Mouse (Mus musculus) left cerebral cortex, adult 2 months (tissue): ENCODE results near the gene Rtn3. TPM values are rescaled to one million over a fixed set of nuclear protein-coding genes. Genes with fewer than 3 reads are reported as not detected.
A peak's percentile ranks its signal among the peaks of the same experiment; 100 is the strongest.

Source experiments
- DNase-seq, 2 experiments: peaks; one replicate each; pipeline ENCODE4 v3.0.0; 2021 to 2022; ENCODE audit warnings: low spot score in 2 of 2, mixed read lengths in 1 of 2; ENCODE audit errors: extremely low spot score in 1 of 2
- H3K27ac ChIP-seq: fragments of 200-600 bp; 2 replicates; pipeline ENCODE4 v1.8.1; 2022
- H3K4me3 ChIP-seq: fragments of 200-600 bp; 2 replicates; pipeline ENCODE4 v1.8.1; 2022
- CTCF ChIP-seq: fragments of 200-600 bp; IDR thresholded peaks from 2 replicates; pipeline ENCODE4 v1.8.1; 2022; ENCODE audit warnings: antibody characterized with exemption, mild to moderate bottlenecking, moderate library complexity
- intact Hi-C: fragments of 180-260 bp; cut with DNase I; formaldehyde crosslinking; loops from one replicate; pipeline ENCODE4 v1.15.1; 2025
- total RNA-seq, 2 experiments: library from RNA; stranded (reverse); gene quantifications; 2 replicates each; pipeline ENCODE4 v1.2.3; 2021

Rtn3 gene
- total RNA-seq, 2 experiments from 2014 or later, result 792 to 823 TPM

DNA sequence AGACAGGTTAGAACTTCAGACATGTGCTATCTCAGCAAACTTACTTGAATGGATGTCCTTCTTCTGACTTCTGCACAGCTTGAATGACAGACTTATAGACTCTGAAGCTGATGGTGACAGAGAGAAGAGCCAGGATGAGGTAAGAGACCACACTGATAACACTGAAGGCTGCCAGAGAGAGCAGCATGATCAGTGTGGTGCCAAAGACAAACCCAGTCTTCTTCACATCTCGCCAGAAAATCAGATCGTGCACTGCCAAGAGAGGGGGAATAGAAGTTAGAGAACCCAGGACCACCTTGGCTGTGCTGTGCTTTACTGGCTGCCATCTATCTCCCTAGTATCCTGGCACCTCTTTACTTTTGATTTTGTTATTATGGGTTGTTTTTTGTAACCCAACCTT, 48.2 kb downstream of the Rtn3 start:
- intact Hi-C loops, result no loop called here
- H3K27ac ChIP-seq, result no peak overlapping the region

DNA sequence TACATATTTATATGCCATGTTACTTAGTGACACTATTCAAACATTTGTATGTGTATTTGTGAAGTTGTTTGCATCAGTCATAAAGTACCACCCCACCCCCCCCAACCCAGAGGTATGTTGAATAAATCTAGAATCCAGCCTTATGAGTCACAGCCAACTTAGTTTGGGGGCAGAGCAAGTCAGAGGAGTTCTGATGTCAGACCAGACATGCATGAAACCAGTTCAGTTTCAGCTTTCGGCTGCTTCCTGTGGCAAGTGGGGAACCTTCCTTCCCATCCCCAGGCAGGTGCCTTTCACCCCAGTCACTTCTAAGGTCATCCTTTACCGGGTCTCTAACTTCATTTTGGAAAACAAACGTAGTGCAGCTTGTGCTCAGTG, 57.7 kb downstream of the Rtn3 start:
- no peak for DNase-seq
- no peak for TF ChIP-seq CTCF
- Histone ChIP-seq H3K4me3 (no peak overlapping the region), H3K27ac (no peak overlapping the region)
- intact Hi-C loops, result no loop called here

More for the DNA sequence above, 48.2 kb downstream of the Rtn3 start:
- no peak for DNase-seq
- TF ChIP-seq CTCF, result no peak
- H3K4me3 ChIP-seq, result no peak overlapping the region

DNA sequence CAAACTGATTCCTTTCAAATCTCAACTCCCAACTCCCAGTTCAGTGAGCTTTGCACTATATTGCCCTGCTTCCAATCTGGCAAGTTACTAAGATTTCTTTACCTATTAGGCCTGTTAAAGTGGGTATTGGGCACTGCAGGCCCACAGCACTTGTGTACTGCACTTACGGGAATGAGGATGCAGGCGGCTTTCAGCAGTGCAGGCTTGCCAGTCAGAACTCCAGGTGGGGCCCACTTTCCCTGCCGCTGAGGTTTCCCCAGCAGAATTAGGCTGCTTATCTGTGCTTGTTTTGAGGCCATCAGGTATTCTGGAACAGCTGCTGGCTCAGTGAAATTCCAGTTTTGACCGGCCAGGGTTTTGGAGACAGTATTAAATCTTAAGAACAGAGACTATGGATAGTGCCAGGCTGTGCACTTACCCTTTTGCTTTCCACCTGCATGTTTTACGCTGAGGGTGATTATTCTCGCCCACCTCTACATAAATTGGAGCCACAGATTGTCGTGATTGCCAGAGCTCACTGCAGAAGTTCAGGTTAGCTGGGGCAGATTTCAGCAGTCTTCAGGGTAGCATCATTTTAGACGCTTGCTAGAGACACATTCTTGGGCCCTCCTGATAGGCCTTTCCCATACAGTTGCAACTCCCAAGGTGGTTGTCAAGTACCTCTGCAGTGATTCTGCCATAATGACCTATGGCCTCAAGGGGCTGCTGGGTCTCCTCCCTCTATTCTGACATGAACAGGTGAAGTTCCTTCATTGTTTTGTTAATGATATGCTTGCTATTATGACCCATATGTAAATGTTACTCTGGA, 58.3 kb downstream of the Rtn3 start:
- no peak for TF ChIP-seq CTCF
- Histone ChIP-seq H3K27ac (0 out of 2 replicates have a peak overlapping the region, but pooled peaks have one; percentile 19), H3K4me3 (no peak overlapping the region)
- intact Hi-C loops, result no loop called here
- no peak for DNase-seq

DNA sequence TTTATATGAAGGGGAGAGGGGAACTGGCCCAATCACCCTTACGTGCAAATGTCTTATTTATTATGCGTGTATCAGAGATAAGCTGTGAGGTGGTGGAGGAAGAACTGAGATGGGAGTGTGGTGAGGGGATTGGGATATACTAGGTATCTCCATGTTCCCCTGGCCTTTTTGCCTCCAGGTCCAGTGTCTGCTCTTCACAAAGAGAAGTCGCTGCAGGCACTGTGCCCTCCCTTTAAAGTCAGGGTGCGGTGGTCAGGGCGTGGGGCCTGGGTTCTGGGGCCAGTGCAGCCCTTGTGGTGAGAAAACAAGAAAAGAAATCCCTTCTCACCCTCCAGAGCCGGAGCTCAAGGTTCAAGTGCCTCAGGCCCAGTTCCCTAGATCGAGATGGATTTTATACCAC, 59.0 kb downstream of the Rtn3 start:
- no peak overlapping the region for H3K4me3 ChIP-seq
- intact Hi-C loops, result no loop called here
- no peak overlapping the region; the same call in 1 of the 2 replicates for H3K27ac ChIP-seq

DNA sequence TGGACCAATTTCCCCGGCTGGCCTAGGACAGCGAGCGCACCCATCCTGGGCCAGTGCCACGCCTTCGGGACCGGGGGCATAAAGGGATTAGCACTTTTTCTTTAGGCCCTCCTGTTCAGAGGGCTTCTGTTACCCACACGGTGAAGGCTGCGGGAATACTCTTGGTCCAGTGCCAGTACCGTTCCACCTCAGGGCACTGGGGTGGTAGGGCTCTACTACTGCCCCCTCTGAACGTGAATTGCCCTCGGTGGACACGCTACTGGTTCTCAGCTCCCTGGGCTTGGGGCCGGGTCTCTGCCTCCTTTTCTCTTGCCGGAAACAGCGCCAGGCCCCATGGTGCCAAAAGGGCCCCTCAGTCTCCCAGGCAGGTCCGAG, 59.4 kb downstream of the Rtn3 start:
- Histone ChIP-seq H3K4me3 (peak overlapping the region; percentile 30), H3K27ac (no peak overlapping the region; the same call in 1 of the 2 replicates)
- intact Hi-C loops, result no loop called here
- DNase-seq, result no peak
- TF ChIP-seq CTCF, result no peak

More for the DNA sequence above, 59.0 kb downstream of the Rtn3 start:
- TF ChIP-seq CTCF, result no peak
- no peak for DNase-seq

DNA sequence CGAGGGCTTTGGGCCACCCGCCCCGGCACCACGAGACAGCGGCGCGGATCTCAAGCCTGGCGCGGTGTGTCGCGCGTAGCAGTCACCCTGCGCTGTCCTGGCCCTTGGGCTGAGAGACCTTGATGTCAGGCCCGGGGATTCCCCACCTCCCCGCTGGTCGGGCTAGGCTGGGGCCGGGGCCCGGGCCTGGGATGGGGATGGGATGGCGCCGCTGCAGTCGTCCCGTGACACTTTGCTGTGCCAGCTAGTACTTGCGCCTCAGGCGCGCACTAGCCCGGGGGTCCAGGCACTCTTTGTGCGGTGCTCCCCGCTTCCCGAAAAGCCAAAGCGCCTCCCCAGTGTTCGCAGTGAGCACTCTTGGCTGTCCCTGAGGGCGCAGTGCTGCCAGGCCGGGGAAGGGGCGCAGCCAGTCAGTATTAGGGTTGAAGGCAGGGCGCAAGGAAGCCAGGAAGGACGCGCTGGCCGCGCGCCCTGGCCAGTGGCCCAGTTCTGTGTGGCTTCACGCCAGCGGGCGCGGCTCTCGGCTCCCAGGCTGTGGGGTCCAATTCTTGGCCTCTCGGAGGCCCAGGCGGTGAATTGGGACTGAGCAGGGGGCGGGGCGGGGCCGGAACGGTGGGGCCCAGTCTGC, 59.9 kb downstream of the Rtn3 start:
- intact Hi-C loops, result no loop called here

DNA sequence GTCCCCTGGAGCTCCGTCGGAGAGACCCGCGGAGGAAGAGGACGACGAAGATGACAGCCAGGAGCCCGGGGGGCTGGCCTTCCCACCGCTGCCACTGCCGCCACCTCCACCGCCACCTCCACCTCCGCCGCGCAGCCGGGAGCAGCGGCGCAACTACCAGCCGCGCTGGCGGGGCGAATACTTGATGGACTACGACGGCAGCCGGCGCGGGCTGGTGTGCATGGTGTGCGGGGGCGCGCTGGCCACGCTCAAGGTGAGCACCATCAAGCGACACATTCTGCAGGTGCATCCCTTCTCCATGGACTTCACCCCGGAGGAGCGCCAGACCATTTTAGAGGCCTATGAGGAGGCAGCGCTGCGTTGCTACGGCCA, 60.4 kb downstream of the Rtn3 start:
- no peak for TF ChIP-seq CTCF
- peak in 1 of 2 experiments; percentile 50 for DNase-seq
- Histone ChIP-seq H3K4me3 (peak overlapping the region; percentile 30), H3K27ac (peak overlapping the region; percentile 42)
- intact Hi-C loops, result no loop called here

More for the DNA sequence above, 59.9 kb downstream of the Rtn3 start:
- Histone ChIP-seq H3K4me3 (peak overlapping the region; percentile 30), H3K27ac (peak overlapping the region; percentile 42)
- TF ChIP-seq CTCF, result no peak
- peak; percentile 76 to 82 for DNase-seq

DNA sequence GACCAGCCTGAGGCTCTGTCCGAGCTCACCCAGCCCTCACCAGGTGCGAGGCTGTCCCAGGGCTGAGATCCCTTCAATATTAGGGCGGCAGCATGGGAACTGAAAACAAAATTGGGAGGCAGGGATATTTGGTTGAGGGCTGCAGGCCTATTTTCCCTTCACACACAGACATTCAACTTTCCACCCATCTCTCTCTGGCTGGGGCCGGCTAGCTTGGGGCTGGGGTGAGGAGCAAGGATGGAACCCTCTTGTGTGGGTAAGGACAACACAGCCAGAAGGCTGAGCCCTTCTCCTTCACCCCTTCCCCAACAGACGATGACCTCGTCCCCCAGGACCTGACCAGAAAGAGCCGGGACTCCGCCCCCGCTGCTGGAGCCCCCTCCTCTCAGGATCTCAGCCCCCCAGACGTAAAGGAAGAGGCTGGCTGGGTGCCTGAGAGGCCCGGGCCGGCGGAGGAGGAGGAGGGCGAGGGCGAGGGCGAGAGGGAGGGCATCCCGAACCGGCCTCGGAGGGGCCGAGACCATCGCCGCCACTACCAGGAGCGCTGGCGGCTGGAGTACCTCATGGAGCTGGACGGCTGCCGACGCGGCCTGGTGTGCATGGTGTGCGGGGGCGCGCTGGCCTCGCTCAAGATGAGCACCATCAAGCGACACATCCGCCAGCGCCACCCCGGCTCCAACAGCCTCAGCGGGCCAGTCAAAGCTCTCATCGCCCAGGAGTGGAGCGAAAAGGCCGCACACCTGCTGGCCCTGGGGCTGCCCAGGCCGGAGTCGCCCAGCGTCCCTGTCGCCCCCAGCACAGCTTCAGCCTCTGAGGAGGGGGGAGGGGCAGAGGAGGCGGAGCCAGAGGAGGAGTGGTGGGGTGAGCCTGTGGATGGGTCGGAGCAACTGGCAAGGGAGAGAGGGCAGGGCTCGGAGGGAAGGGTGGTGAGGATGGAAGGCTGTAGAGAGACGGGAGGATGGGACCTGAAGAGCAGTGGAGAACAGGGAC, 61.2 kb downstream of the Rtn3 start:
- TF ChIP-seq CTCF, result no peak
- Histone ChIP-seq H3K27ac (peak overlapping the region; percentile 42), H3K4me3 (peak overlapping the region; percentile 30)
- DNase-seq, result peak; percentile 62 to 80
- intact Hi-C loops, result no loop called here

DNA sequence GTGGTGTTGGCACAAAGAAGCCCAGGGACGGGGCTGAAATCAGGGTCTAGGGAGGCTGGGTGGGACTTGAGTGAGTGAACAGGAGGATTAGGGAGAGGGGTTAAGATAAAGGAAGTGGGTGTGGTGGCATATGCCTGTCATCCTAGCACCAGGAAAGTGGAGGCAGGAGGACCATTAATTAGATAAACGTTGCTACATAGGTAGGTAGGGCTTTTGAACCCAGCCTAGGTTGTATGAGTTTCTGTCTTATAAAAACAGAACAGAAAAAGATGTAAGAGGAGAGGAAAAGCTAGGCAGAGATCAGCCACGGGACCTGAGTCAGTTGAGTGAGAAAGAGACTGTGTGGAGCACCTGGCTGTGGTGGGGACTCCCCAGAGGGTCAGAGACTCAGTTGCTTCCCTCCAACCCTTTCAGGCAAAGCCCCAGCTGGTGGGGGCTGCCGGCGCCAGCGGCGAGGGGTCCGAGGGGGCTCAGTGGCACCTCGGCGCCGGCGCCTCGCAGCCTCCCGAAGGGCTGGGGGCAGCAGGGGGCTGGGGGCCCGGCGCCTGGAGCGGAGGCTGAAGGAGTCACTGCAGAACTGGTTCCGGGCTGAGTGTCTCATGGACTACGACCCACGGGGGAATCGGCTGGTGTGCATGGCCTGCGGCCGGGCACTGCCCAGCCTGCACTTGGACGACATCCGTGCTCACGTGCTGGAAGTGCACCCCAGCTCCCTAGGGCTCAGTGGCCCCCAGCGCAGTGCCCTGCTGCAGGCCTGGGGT, 62.1 kb downstream of the Rtn3 start:
- Histone ChIP-seq H3K4me3 (no peak overlapping the region), H3K27ac (no peak overlapping the region)
- no peak for DNase-seq
- no peak for TF ChIP-seq CTCF
- intact Hi-C loops, result no loop called here

DNA sequence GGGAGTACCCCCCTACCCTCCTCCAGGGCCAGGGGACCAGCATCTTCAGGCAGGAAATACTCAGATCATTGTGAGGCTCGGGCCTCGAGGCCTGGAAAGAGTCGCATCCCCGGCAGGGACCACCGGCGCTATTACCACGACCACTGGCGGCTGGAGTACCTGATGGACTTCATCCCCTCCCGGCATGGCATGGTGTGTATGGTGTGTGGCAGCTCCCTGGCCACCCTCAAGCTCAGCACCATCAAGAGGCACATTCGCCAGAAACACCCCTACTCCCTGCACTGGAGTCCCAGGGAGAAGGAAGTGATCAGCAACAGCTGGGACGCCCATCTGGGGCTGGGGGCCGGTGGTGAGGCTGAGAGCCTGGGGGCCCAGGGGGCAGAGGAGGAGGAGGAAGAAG, 63.0 kb downstream of the Rtn3 start:
- no peak for TF ChIP-seq CTCF

DNA sequence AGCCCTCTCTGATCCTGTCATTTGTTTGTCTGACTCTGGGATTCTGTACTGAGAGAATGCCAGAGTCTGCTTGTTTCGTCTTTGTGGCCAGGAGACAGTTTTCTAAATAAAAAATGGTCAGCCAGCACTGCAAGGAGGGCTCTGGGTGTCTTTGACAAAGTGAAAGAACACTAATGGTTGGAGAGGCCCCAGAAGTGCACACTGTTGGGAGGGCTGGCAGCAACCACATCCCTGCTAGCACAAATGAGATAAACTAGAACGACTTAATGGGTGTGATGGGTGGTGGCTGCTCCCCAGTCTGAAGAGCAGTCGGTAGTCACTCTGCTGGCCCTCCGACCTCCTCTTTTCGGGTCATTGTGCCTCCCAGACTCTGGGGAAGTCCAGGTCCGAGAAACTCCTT, 63.9 kb downstream of the Rtn3 start:
- intact Hi-C loops, result loop anchor here (5.0 kb wide), 2 partner anchors 152 to 362 kb away; partner anchors contain the start of genes Macrod1 and Rcor2
- peak overlapping the region; percentile 7; the same call in 1 of the 2 replicates for H3K4me3 ChIP-seq

More for the DNA sequence above, 63.0 kb downstream of the Rtn3 start:
- Histone ChIP-seq H3K27ac (no peak overlapping the region), H3K4me3 (no peak overlapping the region)
- intact Hi-C loops, result no loop called here
- DNase-seq, result peak in 1 of 2 experiments; percentile 15

More for the DNA sequence above, 63.9 kb downstream of the Rtn3 start:
- TF ChIP-seq CTCF, result no peak
- no peak overlapping the region for H3K27ac ChIP-seq
- no peak for DNase-seq
